Mouse (Mus musculus) layer of hippocampus, adult 8-10 months (tissue): ENCODE measurements at regions not wholly inside any gene's neighbourhood (a gene's known extent, or its start where the extent isn't known, plus 50 kb on each side); places are given as distances from the start of the nearest gene placed in this dataset.

ENCODE experiments used
- DNase-seq, 2 experiments: peaks; one replicate each; pipeline ENCODE4 v3.0.0; 2022; ENCODE audit warnings: low spot score in 2 of 2

DNA sequence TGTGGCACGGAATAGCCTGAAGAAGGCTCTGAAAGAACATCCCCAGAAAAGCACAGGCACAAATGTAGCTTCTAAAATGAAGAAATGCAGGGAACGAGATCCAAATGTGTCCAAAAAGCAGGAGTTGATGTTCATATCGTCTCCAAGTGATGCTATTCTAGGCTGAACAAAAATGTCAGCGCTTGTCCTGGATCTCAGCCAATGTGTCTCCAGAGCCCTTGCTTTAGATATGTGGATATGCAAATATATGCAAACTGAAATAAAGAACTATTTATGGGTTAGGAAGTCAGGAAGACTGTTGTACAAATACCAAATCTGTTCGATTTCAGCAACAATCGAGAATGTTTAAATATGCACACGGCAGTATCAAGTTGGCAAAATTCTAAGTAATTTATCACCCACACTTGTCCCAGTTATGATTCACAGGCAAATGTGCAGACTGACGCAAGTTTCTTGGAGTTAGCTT lies 320.4 kb downstream of the Synb start:
- peak; percentile 40 to 58 for DNase-seq

DNA sequence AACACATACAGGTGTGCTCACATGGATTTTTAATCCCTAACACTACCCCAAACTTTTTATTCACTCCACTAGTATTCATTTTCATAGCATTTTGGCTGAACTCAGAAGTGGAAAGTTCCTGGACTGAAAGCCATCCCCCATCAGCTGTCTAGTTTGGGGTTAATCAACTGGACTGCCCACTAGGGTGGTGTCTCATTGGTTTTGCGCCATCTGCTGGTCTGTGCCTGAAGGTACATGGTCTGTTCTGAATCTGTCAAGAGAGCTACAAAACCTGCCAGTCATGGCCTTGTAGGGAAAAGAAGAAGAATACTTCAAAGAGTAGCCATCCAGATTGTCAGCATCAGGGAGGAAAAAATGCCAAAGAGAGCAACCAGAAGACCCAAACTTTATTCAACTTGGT lies 327.3 kb downstream of the Synb start:
- DNase-seq: peak in 1 of 2 experiments; percentile 12

DNA sequence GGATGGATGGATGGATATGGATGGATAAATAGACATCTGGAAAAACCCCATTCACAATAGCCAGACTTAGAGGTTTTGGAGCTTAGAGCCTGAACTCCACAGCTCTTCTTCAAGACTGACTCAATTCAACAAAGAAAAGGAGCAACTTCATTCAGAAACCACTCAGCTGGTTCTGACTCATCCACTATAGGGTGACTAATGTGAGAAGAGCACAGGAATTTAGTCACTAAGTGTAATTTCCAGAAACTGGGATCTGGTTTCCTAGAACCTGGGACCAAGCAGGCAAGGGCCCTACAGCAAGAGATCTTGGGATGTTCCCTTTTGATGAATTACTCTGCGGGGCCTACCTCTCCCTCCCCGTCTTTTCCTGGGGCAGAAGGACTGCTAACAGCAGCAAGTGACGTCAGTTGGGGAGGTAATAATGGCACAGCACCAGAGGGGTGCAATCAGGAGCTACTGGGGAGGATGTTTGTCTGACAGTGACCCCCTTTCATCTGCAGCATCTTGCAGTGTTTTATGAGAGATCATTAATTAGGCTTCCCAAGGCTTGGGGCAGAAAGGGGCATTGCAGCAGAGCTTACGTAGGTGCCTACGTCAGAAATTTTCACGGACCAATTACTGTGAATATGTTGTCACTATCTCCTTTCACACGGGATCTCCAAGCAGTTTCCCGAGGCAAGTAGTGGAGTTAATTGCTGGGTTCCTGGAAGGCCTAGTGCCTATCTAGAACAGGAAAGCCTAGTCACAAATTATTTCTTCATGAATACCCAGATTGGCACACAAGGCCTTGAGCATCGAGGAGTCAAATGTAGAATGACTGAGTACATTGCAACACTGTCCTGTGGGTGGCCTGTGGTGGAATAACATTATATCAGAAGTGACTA lies 339.3 kb downstream of the Synb start:
- no peak for DNase-seq

DNA sequence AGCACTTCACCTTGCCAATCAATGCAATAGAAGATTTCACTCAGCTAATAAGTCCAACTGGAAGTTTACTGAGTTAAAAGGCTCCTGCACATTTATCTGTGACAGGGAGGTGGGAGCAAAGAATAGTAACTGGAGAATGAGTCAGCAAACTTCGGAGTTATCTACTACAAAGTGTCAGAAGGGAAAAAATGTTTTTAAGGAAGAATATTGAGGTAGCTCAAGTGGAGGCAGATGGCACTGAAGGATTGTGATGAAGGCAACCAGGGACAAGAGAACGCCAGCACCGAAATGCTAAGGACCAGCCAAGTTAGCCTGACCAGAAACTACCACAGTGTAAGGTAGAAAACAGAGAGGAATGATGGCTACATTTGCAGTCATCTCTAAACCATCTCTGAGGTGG lies 348.2 kb downstream of the Synb start:
- DNase-seq: no peak

DNA sequence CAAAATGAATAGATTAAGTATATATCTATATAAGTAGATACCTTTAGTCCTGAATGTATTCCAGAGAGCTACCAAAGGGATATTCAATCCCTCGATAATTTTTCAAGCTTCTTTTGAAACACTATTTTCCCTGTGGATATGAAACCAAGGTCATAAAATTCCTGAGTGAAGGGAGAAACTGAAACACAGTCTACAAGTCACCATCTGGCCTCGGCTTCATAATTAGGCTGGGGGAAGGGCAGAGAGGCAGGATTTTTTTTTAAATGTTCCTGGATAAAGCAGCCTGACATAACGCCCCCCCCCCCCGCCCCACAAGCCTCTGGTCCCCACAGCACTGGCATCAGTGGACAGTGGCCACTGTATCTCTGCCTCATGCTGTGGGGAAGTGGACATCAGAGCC lies 348.7 kb downstream of the Synb start:
- DNase-seq: no peak

DNA sequence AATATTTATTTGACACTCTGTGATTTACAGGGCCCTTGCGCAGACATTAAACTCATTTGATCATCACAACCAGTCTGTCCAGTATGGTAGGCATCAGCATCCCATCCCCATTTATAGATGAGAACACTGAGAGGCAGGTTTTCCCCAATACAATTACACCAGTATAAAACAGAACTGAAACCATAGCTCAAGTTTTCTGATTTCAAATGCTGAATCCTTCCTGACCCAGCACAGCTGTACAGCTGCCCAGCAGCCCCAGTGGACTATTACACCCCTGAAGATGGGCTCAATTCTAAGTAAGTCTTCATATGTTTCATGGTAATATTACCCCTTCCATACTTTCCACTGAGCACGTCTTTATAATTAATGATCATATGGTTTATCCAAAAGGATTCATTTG lies 352.3 kb downstream of the Synb start:
- no peak for DNase-seq

DNA sequence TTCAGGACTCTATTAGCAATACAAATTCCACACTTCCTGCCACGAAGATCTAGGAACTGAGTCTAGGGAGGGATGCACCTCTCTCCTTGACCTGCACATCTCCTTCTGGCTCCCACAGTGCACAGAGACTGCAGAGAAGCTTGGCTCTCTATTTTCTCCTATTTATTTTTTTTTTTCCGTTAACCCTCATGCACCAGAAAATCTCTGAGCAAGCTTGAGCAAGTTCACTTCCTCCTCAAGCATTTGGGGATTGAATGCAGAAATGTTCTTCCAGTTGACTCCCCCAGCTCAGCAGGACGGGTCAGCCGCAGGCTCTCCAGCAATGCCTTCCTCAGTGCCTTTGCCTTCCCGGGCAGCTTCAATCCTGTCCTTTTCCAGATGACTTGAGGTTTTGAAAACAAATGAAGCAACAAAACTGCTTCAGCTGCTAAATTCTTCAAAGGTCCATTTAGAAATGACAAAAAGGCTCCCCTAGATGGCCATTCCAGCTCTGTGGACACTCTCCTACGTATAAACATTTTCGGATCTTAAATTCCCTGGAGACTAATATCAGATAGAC lies 352.9 kb downstream of the Synb start:
- DNase-seq: no peak

DNA sequence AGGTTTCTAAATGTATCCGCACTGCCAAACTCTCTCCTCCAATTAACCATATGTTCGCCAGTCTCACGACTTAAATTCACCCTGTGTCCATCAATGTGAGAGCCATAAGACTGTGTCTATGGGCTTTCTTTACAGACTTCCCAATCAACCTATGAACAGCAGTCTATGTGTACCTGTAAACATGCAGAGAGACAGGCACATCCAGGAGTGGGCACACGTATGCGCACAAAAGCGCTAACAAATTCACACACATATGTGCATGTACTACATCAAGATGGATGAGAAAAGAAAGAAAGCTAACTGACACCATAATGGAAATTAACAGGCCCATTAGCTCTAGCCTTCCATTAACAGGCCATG lies 358.8 kb downstream of the Synb start:
- no peak for DNase-seq

DNA sequence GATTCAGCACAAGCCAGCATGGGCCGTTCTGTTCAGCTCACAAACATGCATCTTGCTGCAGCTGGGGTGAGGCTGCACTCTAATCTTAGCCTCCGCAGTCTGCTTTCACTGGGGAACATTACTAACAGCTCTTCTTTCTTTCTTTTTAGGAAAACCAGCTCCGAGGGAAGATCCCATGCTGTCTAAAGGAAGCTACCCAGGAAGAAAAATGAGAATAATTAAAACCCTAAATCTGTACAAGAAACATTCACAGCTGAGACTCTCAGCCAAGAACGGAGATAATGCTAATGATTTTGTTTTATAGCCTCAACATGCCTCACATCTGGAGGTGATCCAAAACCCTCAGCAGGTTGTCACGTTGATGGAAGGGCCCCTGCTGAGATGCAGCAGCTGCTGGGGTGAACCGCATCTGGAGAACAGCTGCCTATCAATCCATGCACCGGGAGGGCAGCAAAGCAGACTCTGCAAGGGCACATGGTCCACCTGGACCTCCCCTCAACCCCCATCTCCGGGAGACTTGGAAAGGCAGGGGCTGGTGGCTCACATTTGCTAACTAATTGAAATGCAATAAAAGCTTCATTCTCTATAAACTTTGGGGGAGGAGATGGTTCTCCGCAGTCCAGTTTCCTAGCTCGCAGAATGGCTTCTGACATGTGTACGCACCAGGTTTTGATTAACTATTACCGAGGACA lies 359.3 kb downstream of the Synb start:
- DNase-seq: peak; percentile 56 to 72

DNA sequence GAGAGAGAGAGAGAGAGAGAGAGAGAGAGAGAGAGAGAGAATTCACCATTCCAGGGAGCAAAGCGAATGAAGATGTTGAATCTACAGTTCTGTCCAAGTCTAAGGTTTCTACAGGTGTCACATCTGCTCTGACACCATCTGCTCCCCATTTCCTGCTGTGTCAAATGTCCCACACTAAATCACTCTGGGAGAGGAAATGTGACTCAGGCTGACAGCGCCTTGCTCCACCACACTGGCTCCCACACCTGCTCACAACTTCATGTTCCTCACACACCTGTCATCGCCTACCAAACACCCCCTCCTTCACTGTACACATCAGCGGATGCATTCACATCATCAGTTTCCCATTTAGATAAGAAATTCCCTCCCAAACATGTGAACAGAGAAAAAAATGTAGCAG lies 366.3 kb downstream of the Synb start:
- DNase-seq: no peak

DNA sequence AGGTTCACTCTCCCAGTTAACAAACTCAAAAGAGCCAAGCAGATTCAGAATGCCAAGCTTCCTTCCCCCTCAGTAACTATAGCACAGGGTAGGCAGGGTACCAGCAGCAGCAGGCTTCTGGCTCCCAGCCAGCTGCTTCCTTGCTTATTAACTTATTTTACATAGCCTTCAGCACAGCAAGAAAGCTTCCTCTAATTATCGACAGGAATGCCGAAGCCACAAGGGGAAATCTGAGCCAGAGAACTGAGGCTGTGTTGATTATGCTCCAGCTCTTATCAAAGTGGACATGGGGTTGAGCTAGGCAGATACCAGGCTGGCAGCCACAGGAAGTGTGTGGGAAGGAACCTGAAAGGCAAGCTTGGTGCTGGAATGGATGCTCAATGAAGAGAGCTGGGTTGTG lies 371.0 kb downstream of the Synb start:
- peak; percentile 30 to 65 for DNase-seq

DNA sequence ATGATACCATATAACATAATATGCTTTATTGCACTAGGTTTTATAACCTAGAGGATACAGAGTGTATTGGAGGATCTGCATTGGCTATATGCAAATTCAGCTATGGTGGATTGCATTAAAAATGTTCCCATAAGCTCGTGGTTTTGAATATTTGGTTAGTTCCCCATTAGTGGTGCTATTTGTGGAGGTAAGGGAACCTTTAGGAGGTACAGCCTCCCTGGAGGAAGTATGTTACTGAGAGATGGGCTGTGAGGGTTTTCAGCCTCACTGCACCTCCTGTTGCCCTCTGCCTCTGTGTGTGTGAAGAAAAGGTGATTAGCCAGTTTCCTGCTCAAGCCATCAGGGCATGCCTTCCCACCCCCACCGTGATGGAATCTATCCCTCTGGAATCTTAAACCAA lies 372.1 kb downstream of the Synb start:
- DNase-seq: no peak

DNA sequence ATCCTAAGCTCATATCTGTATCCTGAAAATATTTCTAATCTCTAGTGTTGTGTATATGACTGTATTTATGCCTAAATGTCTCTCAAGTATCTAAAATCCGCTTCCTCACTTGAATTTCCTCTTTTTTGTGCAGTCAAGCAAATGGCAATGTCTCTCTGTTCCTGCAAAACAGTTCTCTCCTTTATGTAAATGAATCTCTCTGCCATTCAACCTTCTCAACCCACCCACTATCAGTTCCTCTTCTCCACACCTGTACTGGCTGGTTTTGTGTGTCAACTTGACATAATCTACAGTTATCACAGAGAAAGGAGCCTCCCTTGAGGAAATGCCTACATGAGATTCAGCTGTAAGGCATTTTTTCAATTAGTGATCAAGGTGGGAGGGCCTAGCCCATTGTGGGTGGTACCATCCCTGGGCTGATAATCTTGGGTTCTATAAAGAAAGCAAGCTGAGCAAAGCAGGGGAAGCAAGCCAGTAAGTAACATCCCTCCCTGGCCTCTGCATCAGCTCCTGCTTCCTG lies 375.5 kb downstream of the Synb start:
- DNase-seq: no peak

DNA sequence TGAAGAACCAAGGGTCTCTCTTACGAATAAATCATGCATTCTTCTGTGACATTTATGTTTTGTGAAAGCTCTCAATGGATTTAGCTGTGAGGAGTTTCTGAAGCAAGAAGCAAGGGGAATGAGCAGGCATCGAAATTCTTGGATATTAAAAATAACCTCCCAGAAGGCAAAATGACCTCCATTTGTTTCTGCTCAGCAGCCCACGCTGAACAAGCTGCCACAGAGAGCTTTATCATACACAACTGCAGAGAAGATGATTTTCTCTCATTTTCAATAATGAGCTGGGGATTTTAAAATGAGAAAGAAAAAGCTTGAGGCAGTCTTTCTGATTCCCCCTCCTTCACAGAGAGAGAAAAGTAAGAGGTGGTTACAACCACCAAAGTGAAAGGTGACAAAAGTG lies 394.2 kb downstream of the Synb start:
- DNase-seq: peak; percentile 26 to 29

DNA sequence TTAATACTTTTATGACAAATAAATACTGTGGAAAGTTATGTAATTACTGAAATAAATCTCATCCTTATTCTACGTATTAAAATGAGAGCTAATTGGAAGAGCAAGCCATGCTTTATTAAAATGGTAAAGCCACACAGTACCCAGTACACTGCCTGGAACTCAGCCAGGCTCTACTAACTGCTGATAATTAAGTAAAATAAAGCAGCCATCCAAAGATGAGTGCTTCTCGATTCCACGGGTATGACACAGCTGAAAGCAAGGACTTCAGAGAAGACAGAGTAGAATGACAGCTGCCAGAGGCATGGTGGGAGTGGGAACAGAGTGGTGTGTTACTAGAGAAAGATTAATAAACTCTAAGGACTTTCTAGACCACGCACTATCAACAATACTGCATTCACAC lies 416.9 kb downstream of the Synb start:
- peak in 1 of 2 experiments; percentile 10 for DNase-seq

DNA sequence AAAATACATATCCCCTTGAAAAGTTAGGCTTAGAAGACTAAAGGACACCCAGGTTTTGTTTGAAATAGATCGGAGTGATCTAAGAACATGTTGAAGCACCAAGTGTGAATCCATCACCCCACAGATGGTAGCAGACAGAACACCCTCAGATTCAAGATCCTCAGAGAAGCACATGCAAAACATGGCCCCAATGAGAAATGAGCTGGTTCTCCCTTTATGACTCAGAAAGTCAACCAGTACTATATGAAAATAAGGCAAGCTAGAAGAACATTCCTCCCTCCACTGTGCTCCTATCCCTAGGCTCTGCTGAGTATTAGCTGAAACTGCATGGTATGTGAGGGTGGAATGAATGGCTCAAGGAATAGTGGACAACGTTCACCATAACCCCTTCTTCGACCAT lies 433.0 kb downstream of the Synb start:
- no peak for DNase-seq

DNA sequence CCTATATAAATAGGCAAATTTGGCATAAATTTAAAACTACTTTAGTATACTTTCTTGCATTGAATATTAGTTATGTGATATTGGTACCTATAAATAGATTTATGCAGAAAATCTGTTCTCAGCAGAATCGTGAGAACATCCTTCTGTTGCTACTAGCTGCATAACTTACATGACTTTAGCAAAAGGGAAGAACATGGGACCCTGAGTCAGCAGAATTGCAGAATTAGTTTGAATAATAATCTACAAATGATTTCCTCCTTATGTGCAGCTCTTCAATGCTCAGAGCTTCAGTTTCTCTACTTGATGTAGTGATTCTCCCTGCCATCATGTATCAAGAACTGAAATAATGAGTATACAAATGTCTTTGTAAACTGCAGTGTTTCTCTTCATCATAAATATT lies 436.2 kb downstream of the Synb start:
- DNase-seq: peak in 1 of 2 experiments; percentile 8

DNA sequence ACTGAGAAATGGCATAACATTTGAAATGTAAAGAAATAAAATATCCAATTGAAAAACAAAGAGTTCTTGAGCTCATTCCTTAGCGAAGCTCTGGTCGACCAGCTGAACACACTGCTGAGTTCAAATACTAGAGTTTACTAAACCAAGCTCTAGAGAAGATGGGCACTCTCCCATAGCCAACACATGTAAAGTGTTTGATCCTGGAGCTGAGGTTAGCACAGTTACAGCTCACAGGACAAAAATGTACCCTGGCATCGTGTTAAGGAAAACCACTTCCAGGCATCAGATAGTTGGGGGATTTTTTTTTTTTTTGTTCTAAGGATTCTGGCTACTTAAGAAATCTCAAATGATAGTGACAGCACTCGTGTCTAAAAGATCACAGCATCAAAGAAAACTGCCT lies 445.6 kb downstream of the Synb start:
- DNase-seq: no peak

DNA sequence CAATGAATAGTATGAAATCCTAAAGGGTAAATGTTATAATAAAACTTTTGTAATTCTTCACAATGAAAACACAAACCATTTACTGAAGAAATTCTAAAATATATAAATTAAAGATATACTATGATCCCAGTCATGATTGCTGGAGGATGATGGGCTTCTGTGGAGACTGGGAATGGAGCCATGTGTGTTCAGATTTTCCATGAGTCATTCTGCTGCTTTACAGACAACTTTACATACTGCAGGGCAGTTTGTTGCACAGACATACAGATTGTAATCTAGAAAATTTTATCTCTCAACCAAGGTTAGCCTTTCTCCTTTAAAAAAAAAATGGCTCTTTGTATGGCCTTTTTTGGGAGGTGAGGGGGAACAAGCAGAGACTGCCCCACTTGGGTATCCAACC lies 446.5 kb downstream of the Synb start:
- DNase-seq: no peak

DNA sequence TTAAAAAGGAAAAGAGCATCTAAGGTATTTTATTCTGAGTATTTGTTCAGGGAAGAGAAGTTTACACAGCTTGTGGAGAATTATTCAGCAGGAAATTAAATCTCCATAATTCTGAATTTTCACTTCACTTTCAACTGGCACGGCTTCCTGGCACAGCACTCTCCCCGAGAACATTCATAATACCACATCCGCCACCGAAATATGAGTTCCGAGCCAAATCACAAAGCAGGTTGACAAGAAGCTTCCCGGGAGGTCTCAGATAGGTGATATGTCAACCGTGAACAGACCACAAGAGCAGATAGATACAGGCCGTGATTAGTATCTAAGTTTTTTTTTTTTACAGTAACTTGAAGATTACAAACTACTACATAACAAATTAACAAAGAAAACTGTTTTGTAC lies 473.9 kb downstream of the Synb start:
- peak in 1 of 2 experiments; percentile 12 for DNase-seq

DNA sequence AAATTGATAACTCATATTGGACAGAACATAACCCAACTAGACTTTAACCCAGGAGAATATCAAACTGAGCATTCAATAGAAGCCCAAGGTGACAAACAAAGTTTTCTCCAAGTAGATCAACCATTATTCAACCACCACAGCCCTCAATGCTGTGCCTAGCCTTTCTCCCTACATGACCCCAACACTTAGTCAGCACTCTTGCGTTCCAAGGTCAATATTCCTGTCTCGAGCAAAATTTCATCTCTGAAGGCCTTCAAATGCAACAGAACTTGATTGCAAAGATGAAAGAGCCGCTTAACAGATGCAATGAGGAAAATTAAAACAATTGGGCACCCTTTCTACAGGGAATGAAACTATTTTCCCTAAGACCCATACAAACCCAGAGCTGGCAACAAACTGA lies 485.1 kb downstream of the Synb start:
- DNase-seq: no peak

DNA sequence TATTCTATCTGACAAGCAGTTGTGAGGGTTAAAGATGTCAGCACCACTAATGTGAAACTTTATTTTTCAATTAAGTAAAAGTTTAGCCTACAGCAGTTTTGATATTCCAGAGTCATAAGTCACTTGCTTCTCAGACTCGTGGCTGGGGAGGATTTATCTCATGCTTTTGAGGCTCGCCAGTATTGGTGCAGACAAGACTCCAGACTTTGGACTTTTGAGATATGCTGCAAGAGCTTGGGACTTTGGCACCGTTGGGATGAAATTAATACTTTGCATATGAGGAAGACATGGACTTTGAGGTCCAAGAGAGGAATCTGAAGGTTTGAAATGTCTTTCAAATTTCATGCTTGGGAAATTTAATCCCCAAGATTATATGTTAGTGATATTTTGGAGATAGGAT lies 486.2 kb downstream of the Synb start:
- DNase-seq: no peak
